Mouse (Mus musculus) ovary, adult 18-20 months (tissue): ENCODE results near the gene Pigu.

Experiments
- DNase-seq: peaks from one replicate; pipeline ENCODE4 v3.0.0; 2022; ENCODE audit warnings: low spot score, mixed read lengths

Gene Pigu

GRCm38 (mm10) chr2:155356971-155357591 is at the start of gene Pigu:
Gene Pigu (minus strand): TSS chr2:155357430.
- DNase-seq = peak; percentile 92

- DNase-seq = no peak
These were observed 47.4 kb upstream of the Pigu start for GRCm38 (mm10) chr2:155404635-155405034.

GRCm38 (mm10) chr2:155401926-155402325 is 44.7 kb upstream of the Pigu start:
- DNase-seq = no peak

GRCm38 (mm10) chr2:155400276-155400675 is 43.0 kb upstream of the Pigu start:
- DNase-seq = no peak

- no peak for DNase-seq
These were observed 37.4 kb upstream of the Pigu start for GRCm38 (mm10) chr2:155394586-155394985.

- no peak for DNase-seq
These were observed 31.3 kb upstream of the Pigu start for GRCm38 (mm10) chr2:155388573-155388972.

- DNase-seq = no peak
These were observed 29.8 kb upstream of the Pigu start for GRCm38 (mm10) chr2:155387052-155387451.

GRCm38 (mm10) chr2:155386534-155386899 is 29.3 kb upstream of the Pigu start:
- DNase-seq = no peak

GRCm38 (mm10) chr2:155385731-155386533 is 28.7 kb upstream of the Pigu start:
- DNase-seq = peak; percentile 10

GRCm38 (mm10) chr2:155385090-155385489 is 27.9 kb upstream of the Pigu start:
- DNase-seq = peak; percentile 68

GRCm38 (mm10) chr2:155382791-155383438 is 25.7 kb upstream of the Pigu start:
- DNase-seq = peak; percentile 11

- no peak for DNase-seq
These were observed 25.1 kb upstream of the Pigu start for GRCm38 (mm10) chr2:155382332-155382700.

- DNase-seq = peak; percentile 94
These were observed 24.6 kb upstream of the Pigu start for GRCm38 (mm10) chr2:155381643-155382331.

GRCm38 (mm10) chr2:155381060-155381437 is 23.8 kb upstream of the Pigu start:
- no peak for DNase-seq

- DNase-seq = no peak
These were observed 23.2 kb upstream of the Pigu start, which contains the start of gene Trp53inp2 for GRCm38 (mm10) chr2:155380261-155381059. Gene Trp53inp2 (plus strand): TSS chr2:155381059.

- no peak for DNase-seq
These were observed 19.0 kb upstream of the Pigu start for GRCm38 (mm10) chr2:155376191-155376590.

GRCm38 (mm10) chr2:155374521-155374920 is 17.3 kb upstream of the Pigu start:
- no peak for DNase-seq

- no peak for DNase-seq
These were observed 16.7 kb upstream of the Pigu start for GRCm38 (mm10) chr2:155373886-155374285.

GRCm38 (mm10) chr2:155373302-155373701 is 16.1 kb upstream of the Pigu start:
- DNase-seq = no peak

GRCm38 (mm10) chr2:155372451-155372850 is 15.2 kb upstream of the Pigu start:
- no peak for DNase-seq

GRCm38 (mm10) chr2:155369333-155369883 is 12.2 kb upstream of the Pigu start:
- peak; percentile 57 for DNase-seq
